ENCODE assay signal across 16 mouse cellular contexts in the genomic region with DNA sequence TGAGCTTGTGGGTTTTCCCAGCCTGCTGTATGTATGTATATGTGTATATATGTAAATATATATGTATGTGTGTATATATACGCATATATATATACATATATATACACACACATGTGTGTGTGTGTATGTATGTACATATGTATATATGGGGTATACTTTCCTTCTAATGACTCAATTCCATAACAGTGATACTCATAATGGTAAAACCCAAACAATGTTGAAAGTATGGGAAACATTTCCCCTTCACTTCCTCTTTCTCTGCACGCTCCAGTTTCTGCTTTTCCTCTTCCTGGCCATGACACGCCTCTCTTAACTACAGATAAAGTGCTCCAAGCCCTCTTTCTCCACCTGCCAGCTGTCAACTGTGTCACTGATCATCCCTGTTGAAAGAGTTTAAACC.
"Had no signal": no experiment of that assay in that cellular context is flagged by ENCODE, and none has a peak within 500 bp of the region (broad histone marks: within the 10 kb centered on the region; RNA-seq: fewer than 3 reads in every experiment).

No protein-coding gene starts in this region.

- H3K27ac ChIP-seq: neural tube, embryonic 12.5 days; neural tube, embryonic 13.5 days; neural tube, embryonic 15.5 days; stomach, embryonic 15.5 days; stomach, postnatal 0 days had no signal

- DNase-seq: retina, postnatal 1 day; right cerebral cortex, adult 18-20 months; right cerebral cortex, postnatal 14 days; right cerebral cortex, postnatal 25 days; right cerebral cortex, postnatal 4 days; spleen, adult 18-20 months; thymus, adult 18-20 months; thymus, adult 2 months; thymus, postnatal 25 days; thymus, postnatal 36 days; thymus, postnatal 4 days had no signal

- H3K9ac ChIP-seq: neural tube, embryonic 12.5 days; neural tube, embryonic 13.5 days; neural tube, embryonic 15.5 days; stomach, embryonic 15.5 days had no signal

- H3K4me3 ChIP-seq: neural tube, embryonic 12.5 days; neural tube, embryonic 13.5 days; neural tube, embryonic 15.5 days; stomach, embryonic 15.5 days had no signal

- H3K36me3 ChIP-seq: neural tube, embryonic 12.5 days; neural tube, embryonic 13.5 days; neural tube, embryonic 15.5 days; stomach, embryonic 15.5 days had no signal

- H3K27me3 ChIP-seq: neural tube, embryonic 12.5 days; neural tube, embryonic 13.5 days; neural tube, embryonic 15.5 days; stomach, embryonic 15.5 days had no signal

- H3K4me2 ChIP-seq: neural tube, embryonic 12.5 days; neural tube, embryonic 13.5 days; neural tube, embryonic 15.5 days; stomach, embryonic 15.5 days had no signal

- H3K9me3 ChIP-seq: neural tube, embryonic 12.5 days; neural tube, embryonic 13.5 days; neural tube, embryonic 15.5 days; stomach, embryonic 15.5 days had no signal
